Mouse (Mus musculus) embryonic facial prominence, embryonic 13.5 days (tissue): ENCODE measurements around the gene Abcb1b. TPM values are rescaled to one million over a fixed set of nuclear protein-coding genes. Genes with fewer than 3 reads are reported as not detected.
"Not testable (repeated sequence)": the region's sequence is repeated elsewhere in the genome, so short reads cannot be mapped to it uniquely, and the experiment has no call there.

Experiments
- ATAC-seq: fragments of 200-750 bp; cut with Nextera tagmentation; 2 replicates; pipeline ENCODE4 v1.8.0; 2017; ENCODE audit warnings: low read depth; ENCODE audit not compliant: insufficient number of reproducible peaks, insufficient read depth, low FRiP score, low TSS enrichment
- H3K27ac ChIP-seq: fragments of 300-500 bp; sonication (generic); 2 replicates; pipeline ENCODE4 v1.5.1; 2015; ENCODE audit warnings: moderate library complexity, mild to moderate bottlenecking, inconsistent platforms
- H3K27me3 ChIP-seq: fragments of 300-500 bp; sonication (generic); 2 replicates; pipeline ENCODE4 v1.6.1; 2015; ENCODE audit warnings: mild to moderate bottlenecking, inconsistent platforms
- H3K36me3 ChIP-seq: fragments of 300-500 bp; sonication (generic); 2 replicates; pipeline ENCODE4 v1.6.1; 2015; ENCODE audit warnings: mild to moderate bottlenecking, inconsistent platforms
- H3K4me1 ChIP-seq: fragments of 300-500 bp; sonication (generic); 2 replicates; pipeline ENCODE4 v1.6.1; 2015; ENCODE audit warnings: inconsistent platforms
- H3K4me2 ChIP-seq: fragments of 300-500 bp; sonication (generic); 2 replicates; pipeline ENCODE4 v1.6.1; 2015; ENCODE audit warnings: moderate library complexity, mild to moderate bottlenecking, inconsistent platforms
- H3K4me3 ChIP-seq: fragments of 300-500 bp; sonication (generic); 2 replicates; pipeline ENCODE4 v1.5.1; 2015; ENCODE audit warnings: mild to moderate bottlenecking, inconsistent platforms
- H3K9ac ChIP-seq: fragments of 300-500 bp; sonication (generic); 2 replicates; pipeline ENCODE4 v1.6.1; 2015; ENCODE audit warnings: mild to moderate bottlenecking, inconsistent platforms
- H3K9me3 ChIP-seq: fragments of 300-500 bp; sonication (generic); 2 replicates; pipeline ENCODE4 v1.6.1; 2016; ENCODE audit warnings: inconsistent platforms
- WGBS: fragments of 180-500 bp; shearing (Covaris S2); methylation state at CpG from one replicate; pipeline ENCODE4 v1.1.7; 2015; ENCODE audit warnings: mixed read lengths; 5-methylcytosine and 5-hydroxymethylcytosine counted together
- polyA plus RNA-seq: library from polyadenylated mRNA; unstranded; fragments of >200 nt; fragmentation: Nextera tagmentation; extraction: Ambion mirVana; gene quantifications from 2 replicates; pipeline ENCODE4 v1.2.1, GENCODE M21; 2015

The Abcb1b gene
- polyA plus RNA-seq, 1 experiment from 2014 or later: 1.4 TPM

GRCm38 (mm10) chr5:8838661-8839438 lies 40.9 kb downstream of the Abcb1b start:
- H3K27ac ChIP-seq: no peak overlapping the region
- H3K4me2 ChIP-seq: no peak overlapping the region
- no peak overlapping the region for H3K4me3 ChIP-seq
- H3K36me3 ChIP-seq: no peaks in the 10 kb centered on the region
- 60% methylated on average over 8 of the region's 8 CpGs for WGBS
- no peak overlapping the region for H3K9ac ChIP-seq
- no peaks in the 10 kb centered on the region for H3K9me3 ChIP-seq
- H3K27me3 ChIP-seq: no peaks in the 10 kb centered on the region
- no peak for ATAC-seq
- peaks cover 7% of the 10 kb centered on the region for H3K4me1 ChIP-seq

DNA sequence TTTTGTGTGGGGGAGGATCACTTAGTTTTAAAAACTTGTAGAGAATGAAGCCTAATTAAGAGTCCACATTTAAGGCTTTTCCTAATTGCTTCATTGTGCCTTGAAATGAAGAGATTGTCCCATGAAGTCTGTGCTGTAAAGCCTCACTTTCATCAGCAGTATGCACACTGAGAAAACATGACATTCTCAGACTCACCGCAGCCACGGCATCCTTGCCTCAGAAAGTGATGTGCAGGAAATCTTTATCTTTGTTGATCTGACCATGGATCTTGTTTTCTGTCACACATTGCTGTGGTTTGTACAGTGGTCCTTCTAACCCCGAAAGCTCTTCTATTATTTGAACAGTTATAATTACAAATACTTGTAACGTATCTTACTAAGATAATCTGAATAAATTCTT lies 41.7 kb downstream of the Abcb1b start:
- 65% methylated on average over 4 of the region's 4 CpGs for WGBS
- no peaks in the 10 kb centered on the region for H3K9me3 ChIP-seq
- H3K4me1 ChIP-seq: peaks cover 7% of the 10 kb centered on the region
- no peak overlapping the region for H3K27ac ChIP-seq
- no peak overlapping the region for H3K4me2 ChIP-seq
- no peak overlapping the region for H3K9ac ChIP-seq
- no peak for ATAC-seq
- no peaks in the 10 kb centered on the region for H3K36me3 ChIP-seq
- no peak overlapping the region for H3K4me3 ChIP-seq
- no peaks in the 10 kb centered on the region for H3K27me3 ChIP-seq

GRCm38 (mm10) chr5:8840887-8841286 lies 42.9 kb downstream of the Abcb1b start:
- H3K36me3 ChIP-seq: no peaks in the 10 kb centered on the region
- no peak for ATAC-seq
- H3K27ac ChIP-seq: no peak overlapping the region
- peaks cover 7% of the 10 kb centered on the region for H3K4me1 ChIP-seq
- H3K4me2 ChIP-seq: no peak overlapping the region
- H3K9me3 ChIP-seq: no peaks in the 10 kb centered on the region
- no peak overlapping the region for H3K9ac ChIP-seq
- WGBS: 42% methylated on average over 5 of the region's 5 CpGs
- H3K4me3 ChIP-seq: no peak overlapping the region
- no peaks in the 10 kb centered on the region for H3K27me3 ChIP-seq

DNA sequence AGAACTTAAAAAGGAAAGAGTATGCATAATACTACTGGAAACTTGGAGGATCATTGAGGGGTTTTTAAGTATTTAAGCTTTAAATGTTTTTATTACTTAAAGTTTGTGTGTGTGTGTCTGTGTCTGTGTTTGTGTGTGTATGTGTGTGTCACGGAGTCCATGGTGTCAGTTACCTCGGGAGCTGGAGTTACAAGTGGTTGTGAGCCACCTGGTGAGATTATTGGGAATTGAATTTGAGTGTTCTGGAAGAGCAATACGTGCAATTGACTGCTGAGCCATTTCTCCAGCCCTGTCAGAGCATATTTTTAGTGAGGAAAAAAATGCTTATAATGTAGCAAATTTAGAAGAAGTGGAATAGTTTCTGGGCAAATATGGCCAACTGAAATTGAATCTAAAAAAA lies 44.9 kb downstream of the Abcb1b start:
- H3K4me2 ChIP-seq: no peak overlapping the region
- 47% methylated on average over 3 of the region's 3 CpGs for WGBS
- H3K4me3 ChIP-seq: no peak overlapping the region
- H3K4me1 ChIP-seq: peaks cover 7% of the 10 kb centered on the region
- H3K36me3 ChIP-seq: no peaks in the 10 kb centered on the region
- no peaks in the 10 kb centered on the region for H3K9me3 ChIP-seq
- no peak overlapping the region for H3K27ac ChIP-seq
- no peak overlapping the region for H3K9ac ChIP-seq
- H3K27me3 ChIP-seq: no peaks in the 10 kb centered on the region
- no peak for ATAC-seq

- H3K9me3 ChIP-seq, H3K27ac ChIP-seq, H3K4me3 ChIP-seq, H3K4me1 ChIP-seq, H3K4me2 ChIP-seq, H3K9ac ChIP-seq, ATAC-seq, H3K36me3 ChIP-seq, H3K27me3 ChIP-seq: not testable (repeated sequence)
- WGBS: 53% methylated on average over 7 of the region's 9 CpGs
Observed at GRCm38 (mm10) chr5:8848607-8849575, 50.9 kb downstream of the Abcb1b start.

- Histone ChIP-seq H3K4me1 (no peaks in the 10 kb centered on the region), H3K36me3 (no peaks in the 10 kb centered on the region), H3K4me2 (no peak overlapping the region), H3K27me3 (no peaks in the 10 kb centered on the region), H3K9ac (no peak overlapping the region), H3K27ac (no peak overlapping the region), H3K4me3 (no peak overlapping the region), H3K9me3 (no peaks in the 10 kb centered on the region)
- 69% methylated on average over 4 of the region's 4 CpGs for WGBS
- ATAC-seq: no peak
Observed at GRCm38 (mm10) chr5:8850851-8851250, 52.9 kb downstream of the Abcb1b start.

- Histone ChIP-seq H3K36me3 (no peaks in the 10 kb centered on the region), H3K27ac (no peak overlapping the region), H3K9me3 (no peaks in the 10 kb centered on the region), H3K4me2 (no peak overlapping the region), H3K9ac (no peak overlapping the region), H3K4me3 (no peak overlapping the region), H3K27me3 (no peaks in the 10 kb centered on the region), H3K4me1 (no peaks in the 10 kb centered on the region)
- no peak for ATAC-seq
- 84% methylated on average over 6 of the region's 6 CpGs for WGBS
Observed at GRCm38 (mm10) chr5:8857201-8857600, 59.3 kb downstream of the Abcb1b start.

DNA sequence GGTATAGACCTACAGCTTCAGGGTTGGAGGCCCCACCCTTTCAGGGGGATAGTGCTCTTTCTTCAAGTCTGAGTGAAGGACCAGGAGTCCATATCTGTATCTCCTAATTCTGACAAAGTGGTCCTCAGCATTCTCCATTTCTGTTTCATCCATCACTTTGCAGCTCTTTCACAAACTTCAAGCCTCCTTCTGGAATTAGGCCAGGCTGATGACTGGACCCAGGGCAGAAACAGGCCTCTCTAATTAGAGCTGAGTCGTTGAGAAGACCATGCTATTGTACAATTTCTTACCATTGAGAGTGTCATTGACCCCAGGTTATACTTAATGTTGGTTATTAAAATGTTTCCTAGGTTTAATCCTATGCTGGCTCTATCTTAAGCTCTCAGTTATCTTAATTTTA lies 63.9 kb downstream of the Abcb1b start:
- Histone ChIP-seq H3K27ac (no peak overlapping the region), H3K9ac (no peak overlapping the region), H3K4me1 (no peaks in the 10 kb centered on the region), H3K9me3 (no peaks in the 10 kb centered on the region), H3K4me3 (no peak overlapping the region), H3K36me3 (no peaks in the 10 kb centered on the region), H3K4me2 (no peak overlapping the region), H3K27me3 (no peaks in the 10 kb centered on the region)
- 66% methylated on average over 1 of the region's 1 CpGs for WGBS
- ATAC-seq: no peak

DNA sequence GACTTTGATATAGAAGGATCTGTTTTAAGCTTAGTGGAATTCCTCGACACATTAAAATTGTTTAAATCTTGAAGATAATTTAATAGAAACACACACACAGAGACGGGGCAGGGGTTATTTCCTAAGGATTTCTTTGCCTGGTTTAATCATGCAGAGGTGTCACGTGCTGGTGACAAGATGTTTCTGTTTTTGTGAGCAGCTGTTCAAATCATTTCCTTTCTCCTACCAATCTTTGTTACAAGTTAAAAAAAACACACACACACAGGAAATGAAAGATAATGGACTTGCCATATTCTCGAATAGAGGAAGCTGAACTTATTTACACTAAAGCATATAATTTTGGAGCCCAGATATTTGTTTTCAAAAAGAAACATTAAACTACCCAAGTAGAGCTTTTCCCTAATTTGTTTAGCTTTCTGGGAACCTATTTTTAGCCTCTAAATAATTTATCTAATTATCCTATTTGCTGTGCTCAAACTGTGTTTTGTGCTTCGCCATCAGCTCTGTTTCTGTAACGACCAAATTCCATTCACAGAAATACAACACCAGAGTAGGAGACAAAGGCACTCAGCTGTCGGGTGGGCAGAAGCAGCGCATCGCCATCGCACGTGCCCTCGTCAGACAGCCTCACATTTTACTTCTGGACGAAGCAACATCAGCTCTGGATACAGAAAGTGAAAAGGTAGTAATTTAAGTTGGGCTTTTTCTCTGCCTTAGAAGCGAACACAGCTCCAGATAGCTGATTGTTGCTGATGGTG lies 65.8 kb downstream of the Abcb1b start:
- Histone ChIP-seq H3K27me3 (no peaks in the 10 kb centered on the region), H3K4me3 (no peak overlapping the region), H3K4me2 (no peak overlapping the region), H3K36me3 (no peaks in the 10 kb centered on the region), H3K4me1 (no peaks in the 10 kb centered on the region), H3K9ac (no peak overlapping the region), H3K9me3 (no peaks in the 10 kb centered on the region), H3K27ac (no peak overlapping the region)
- WGBS: 48% methylated on average over 14 of the region's 14 CpGs
- ATAC-seq: no peak

- not testable (repeated sequence) for H3K36me3 ChIP-seq, H3K27me3 ChIP-seq, H3K27ac ChIP-seq, ATAC-seq, H3K9ac ChIP-seq, H3K4me3 ChIP-seq, H3K4me2 ChIP-seq, H3K4me1 ChIP-seq, H3K9me3 ChIP-seq
- WGBS: 94% methylated on average over 11 of the region's 11 CpGs
Observed at GRCm38 (mm10) chr5:8865630-8866029, 67.7 kb downstream of the Abcb1b start.

DNA sequence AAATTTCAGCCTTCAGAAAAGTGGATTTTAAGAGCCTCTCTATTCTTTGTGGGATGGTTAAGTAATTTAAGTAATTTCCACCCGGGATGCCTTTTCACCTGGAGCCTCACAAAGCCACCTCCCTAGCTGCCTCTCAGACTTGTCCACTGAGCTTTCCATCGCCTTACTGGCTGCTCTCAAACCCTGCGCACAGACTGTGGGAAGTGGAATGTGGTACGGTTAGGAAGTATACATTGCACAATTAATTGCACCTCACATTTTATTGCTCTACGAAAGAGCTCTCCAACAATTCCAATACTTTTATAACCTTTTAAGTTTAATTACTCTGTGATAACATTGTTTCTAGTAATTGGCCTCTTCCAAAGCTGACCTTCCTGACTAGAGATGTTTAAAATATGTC lies 68.4 kb downstream of the Abcb1b start:
- no peaks in the 10 kb centered on the region for H3K36me3 ChIP-seq
- no peaks in the 10 kb centered on the region for H3K9me3 ChIP-seq
- 80% methylated on average over 5 of the region's 5 CpGs for WGBS
- no peak overlapping the region for H3K4me3 ChIP-seq
- H3K4me2 ChIP-seq: no peak overlapping the region
- no peak for ATAC-seq
- H3K9ac ChIP-seq: no peak overlapping the region
- H3K4me1 ChIP-seq: no peaks in the 10 kb centered on the region
- no peaks in the 10 kb centered on the region for H3K27me3 ChIP-seq
- H3K27ac ChIP-seq: no peak overlapping the region
